Mouse (Mus musculus): Measurements from ENCODE around the gene Hpn. TPM values are rescaled to one million over a fixed set of nuclear protein-coding genes. Genes with fewer than 3 reads are reported as not detected.

The Hpn gene
- polyA plus RNA-seq, 1 experiment from 2014 or later = 3.1 TPM

GRCm38 (mm10) chr7:31115587-31116043 lies 525 bp upstream of the Hpn start:
- H3K27ac ChIP-seq = peak overlapping the region; percentile 80
- no peaks in the 10 kb centered on the region for H3K36me3 ChIP-seq
- DNase-seq (ENCODE audit: low spot score) = peak; percentile 52
- WGBS = 29% methylated on average over 17 of the region's 17 CpGs
- H3K27me3 ChIP-seq (ENCODE audit: low read depth, poor library complexity, severe bottlenecking) = no peaks in the 10 kb centered on the region
- H3K9me3 ChIP-seq (replicated peaks) = no peaks in the 10 kb centered on the region
- peaks cover 28% of the 10 kb centered on the region for H3K4me1 ChIP-seq
- peak overlapping the region; percentile 36 for H3K4me3 ChIP-seq

- H3K4me1 ChIP-seq = peaks cover 28% of the 10 kb centered on the region
- no peaks in the 10 kb centered on the region for H3K36me3 ChIP-seq
- 42% methylated on average over 10 of the region's 10 CpGs for WGBS
- H3K4me3 ChIP-seq = peak overlapping the region; percentile 36
- no peaks in the 10 kb centered on the region for H3K9me3 ChIP-seq (replicated peaks)
- no peak for DNase-seq (ENCODE audit: low spot score)
- no peaks in the 10 kb centered on the region for H3K27me3 ChIP-seq (ENCODE audit: low read depth, poor library complexity, severe bottlenecking)
- peak overlapping the region; percentile 80 for H3K27ac ChIP-seq
Measured at GRCm38 (mm10) chr7:31114646-31115045, 444 bp downstream of the Hpn start.

- Histone ChIP-seq H3K27ac (no peak overlapping the region), H3K4me1 (peaks cover 29% of the 10 kb centered on the region), H3K9me3 (replicated peaks) (no peaks in the 10 kb centered on the region), H3K36me3 (no peaks in the 10 kb centered on the region), H3K4me3 (no peak overlapping the region), H3K27me3 (ENCODE audit: low read depth, poor library complexity, severe bottlenecking) (no peaks in the 10 kb centered on the region)
- no peak for DNase-seq (ENCODE audit: low spot score)
- WGBS = 64% methylated on average over 6 of the region's 6 CpGs
Measured at GRCm38 (mm10) chr7:31113800-31114199, 1.3 kb downstream of the Hpn start.

GRCm38 (mm10) chr7:31112036-31112435 lies 3.1 kb downstream of the Hpn start:
- Histone ChIP-seq H3K4me1 (peaks cover 25% of the 10 kb centered on the region), H3K27me3 (ENCODE audit: low read depth, poor library complexity, severe bottlenecking) (no peaks in the 10 kb centered on the region), H3K4me3 (no peak overlapping the region), H3K36me3 (no peaks in the 10 kb centered on the region), H3K27ac (no peak overlapping the region), H3K9me3 (replicated peaks) (no peaks in the 10 kb centered on the region)
- no peak for DNase-seq (ENCODE audit: low spot score)
- 62% methylated on average over 4 of the region's 4 CpGs for WGBS

GRCm38 (mm10) chr7:31110861-31111385 lies 4.2 kb downstream of the Hpn start:
- no peak for DNase-seq (ENCODE audit: low spot score)
- Histone ChIP-seq H3K9me3 (replicated peaks) (no peaks in the 10 kb centered on the region), H3K4me3 (no peak overlapping the region), H3K27me3 (ENCODE audit: low read depth, poor library complexity, severe bottlenecking) (no peaks in the 10 kb centered on the region), H3K36me3 (no peaks in the 10 kb centered on the region), H3K27ac (no peak overlapping the region), H3K4me1 (peaks cover 17% of the 10 kb centered on the region)
- WGBS = 88% methylated on average over 15 of the region's 15 CpGs

- DNase-seq (ENCODE audit: low spot score) = no peak
- Histone ChIP-seq H3K4me3 (no peak overlapping the region), H3K27me3 (ENCODE audit: low read depth, poor library complexity, severe bottlenecking) (no peaks in the 10 kb centered on the region), H3K9me3 (replicated peaks) (no peaks in the 10 kb centered on the region), H3K4me1 (peaks cover 6% of the 10 kb centered on the region), H3K36me3 (no peaks in the 10 kb centered on the region), H3K27ac (no peak overlapping the region)
- 87% methylated on average over 5 of the region's 5 CpGs for WGBS
Measured at GRCm38 (mm10) chr7:31109796-31110195, 5.3 kb downstream of the Hpn start.

GRCm38 (mm10) chr7:31109091-31109490 lies 6.0 kb downstream of the Hpn start:
- 51% methylated on average over 6 of the region's 7 CpGs for WGBS
- DNase-seq (ENCODE audit: low spot score) = no peak
- H3K4me3 ChIP-seq = no peak overlapping the region
- 0 out of 2 replicates have a peak, but pooled peaks cover 2% of the 10 kb centered on the region for H3K4me1 ChIP-seq
- no peak overlapping the region for H3K27ac ChIP-seq
- H3K9me3 ChIP-seq (replicated peaks) = no peaks in the 10 kb centered on the region
- no peaks in the 10 kb centered on the region for H3K27me3 ChIP-seq (ENCODE audit: low read depth, poor library complexity, severe bottlenecking)
- no peaks in the 10 kb centered on the region for H3K36me3 ChIP-seq

- Histone ChIP-seq H3K36me3 (no peaks in the 10 kb centered on the region), H3K27ac (no peak overlapping the region), H3K27me3 (ENCODE audit: low read depth, poor library complexity, severe bottlenecking) (0 out of 2 replicates have a peak, but pooled peaks cover 12% of the 10 kb centered on the region), H3K9me3 (replicated peaks) (no peaks in the 10 kb centered on the region), H3K4me3 (no peak overlapping the region), H3K4me1 (0 out of 2 replicates have a peak, but pooled peaks cover 2% of the 10 kb centered on the region)
- WGBS = 93% methylated on average over 11 of the region's 11 CpGs
- DNase-seq (ENCODE audit: low spot score) = no peak
Measured at GRCm38 (mm10) chr7:31107781-31108180, 7.3 kb downstream of the Hpn start.

GRCm38 (mm10) chr7:31106166-31106565 lies 8.9 kb downstream of the Hpn start:
- 0 out of 2 replicates have a peak, but pooled peaks cover 2% of the 10 kb centered on the region for H3K4me1 ChIP-seq
- no peaks in the 10 kb centered on the region for H3K36me3 ChIP-seq

GRCm38 (mm10) chr7:31105061-31105768 lies 9.9 kb downstream of the Hpn start:
- no peaks in the 10 kb centered on the region for H3K36me3 ChIP-seq
- H3K27ac ChIP-seq = no peak overlapping the region
- H3K4me3 ChIP-seq = no peak overlapping the region
- 0 out of 2 replicates have a peak, but pooled peaks cover 2% of the 10 kb centered on the region for H3K4me1 ChIP-seq
- 66% methylated on average over 15 of the region's 15 CpGs for WGBS
- H3K9me3 ChIP-seq (replicated peaks) = no peaks in the 10 kb centered on the region
- peak; percentile 70 for DNase-seq (ENCODE audit: low spot score)
- H3K27me3 ChIP-seq (ENCODE audit: low read depth, poor library complexity, severe bottlenecking) = 0 out of 2 replicates have a peak, but pooled peaks cover 12% of the 10 kb centered on the region

More at GRCm38 (mm10) chr7:31106166-31106565, 8.9 kb downstream of the Hpn start:
- Histone ChIP-seq H3K9me3 (replicated peaks) (no peaks in the 10 kb centered on the region), H3K27ac (no peak overlapping the region), H3K27me3 (ENCODE audit: low read depth, poor library complexity, severe bottlenecking) (0 out of 2 replicates have a peak, but pooled peaks cover 12% of the 10 kb centered on the region), H3K4me3 (no peak overlapping the region)
- DNase-seq (ENCODE audit: low spot score) = no peak
- 60% methylated on average over 3 of the region's 3 CpGs for WGBS

GRCm38 (mm10) chr7:31100786-31101185 lies 14.3 kb downstream of the Hpn start:
- H3K36me3 ChIP-seq = no peaks in the 10 kb centered on the region
- H3K9me3 ChIP-seq (replicated peaks) = no peaks in the 10 kb centered on the region
- 0 out of 2 replicates have a peak, but pooled peaks cover 12% of the 10 kb centered on the region for H3K27me3 ChIP-seq (ENCODE audit: low read depth, poor library complexity, severe bottlenecking)
- no peak overlapping the region for H3K27ac ChIP-seq
- H3K4me1 ChIP-seq = peaks cover 11% of the 10 kb centered on the region
- no peak overlapping the region for H3K4me3 ChIP-seq
- WGBS = 87% methylated on average over 14 of the region's 14 CpGs
- DNase-seq (ENCODE audit: low spot score) = no peak

GRCm38 (mm10) chr7:31099612-31099982 lies 15.5 kb downstream of the Hpn start:
- 91% methylated on average over 6 of the region's 6 CpGs for WGBS
- 0 out of 2 replicates have a peak, but pooled peaks cover 12% of the 10 kb centered on the region for H3K27me3 ChIP-seq (ENCODE audit: low read depth, poor library complexity, severe bottlenecking)
- no peaks in the 10 kb centered on the region for H3K36me3 ChIP-seq
- peaks cover 11% of the 10 kb centered on the region for H3K4me1 ChIP-seq
- H3K9me3 ChIP-seq (replicated peaks) = no peaks in the 10 kb centered on the region
- H3K4me3 ChIP-seq = no peak overlapping the region
- DNase-seq (ENCODE audit: low spot score) = no peak
- H3K27ac ChIP-seq = no peak overlapping the region

All from limb, embryonic 10.5 days (tissue).